ENCODE assay signal across 17 mouse cellular contexts in the genomic region with DNA sequence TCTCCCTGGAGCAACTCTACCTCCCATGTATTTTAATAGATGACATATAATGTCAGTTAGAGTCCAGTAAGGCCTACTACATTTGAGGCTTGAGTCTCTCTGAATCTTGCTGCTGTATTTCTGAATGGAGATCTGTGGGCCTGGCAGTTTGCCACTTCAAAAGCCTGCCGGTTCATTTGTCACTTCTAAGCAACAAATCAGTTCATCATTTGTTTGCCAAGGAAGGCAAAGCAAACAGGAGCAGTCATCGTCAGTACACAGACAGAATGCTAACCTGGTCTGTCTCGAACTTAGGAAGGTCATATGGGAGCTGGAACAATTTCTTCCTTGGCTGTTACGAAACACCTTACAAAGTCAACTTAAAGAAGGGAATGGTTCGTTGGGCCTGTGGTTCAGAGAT. TPM values are rescaled to one million over a fixed set of nuclear protein-coding genes. Genes with fewer than 3 reads are reported as not detected.
DNase-seq lines count a peak whose midpoint lies in the region; ATAC-seq lines count a peak whose summit lies in the region.
"Had no signal": no experiment of that assay in that cellular context is flagged by ENCODE, and none has a peak within 500 bp of the region (broad histone marks: within the 10 kb centered on the region; RNA-seq: fewer than 3 reads in every experiment).

No protein-coding gene starts in this region.

- peaks cover 23% of the 10 kb centered on the region for H3K4me1 ChIP-seq in hindbrain, embryonic 10.5 days (replicated peaks)
- no peaks in the 10 kb centered on the region for H3K4me1 ChIP-seq in kidney, embryonic 15.5 days
- H3K4me1 ChIP-seq: megakaryocyte, embryonic 14.5 days had no signal

- peak; percentile 16 to 26 for DNase-seq in frontal cortex, postnatal 10 days (ENCODE audit: low spot score in 2 of 2)
- DNase-seq in brain, adult 2 months (ENCODE audit: low read depth, low spot score) = peak; percentile 12
- DNase-seq in hindbrain, embryonic 10.5 days (ENCODE audit: low spot score) = no peak
- peak; percentile 18 to 21 for DNase-seq in left cerebral cortex, postnatal 25 days (ENCODE audit: low spot score in 2 of 2)
- no peak for DNase-seq in adrenal gland, adult 18-20 months (ENCODE audit: low spot score in 2 of 2)
- no peak for DNase-seq in thymus, postnatal 14 days
- DNase-seq: adrenal gland, postnatal 10 days; kidney, adult 9 months; thymus, postnatal 36 days had no signal

- no peak overlapping the region for H3K4me2 ChIP-seq in kidney, embryonic 15.5 days

- H3K36me3 ChIP-seq in hindbrain, embryonic 10.5 days = no peaks in the 10 kb centered on the region
- H3K36me3 ChIP-seq in kidney, embryonic 15.5 days = no peaks in the 10 kb centered on the region

- no peaks in the 10 kb centered on the region for H3K27me3 ChIP-seq in hindbrain, embryonic 10.5 days (ENCODE audit: insufficient read depth, poor library complexity, severe bottlenecking)
- no peaks in the 10 kb centered on the region for H3K27me3 ChIP-seq in kidney, embryonic 15.5 days
- H3K27me3 ChIP-seq: megakaryocyte, embryonic 14.5 days had no signal

- no peak overlapping the region for H3K4me3 ChIP-seq in hindbrain, embryonic 10.5 days
- no peak overlapping the region for H3K4me3 ChIP-seq in kidney, embryonic 15.5 days (replicated peaks)
- H3K4me3 ChIP-seq: megakaryocyte, embryonic 14.5 days had no signal

- no peaks in the 10 kb centered on the region for H3K9me3 ChIP-seq in hindbrain, embryonic 10.5 days
- no peaks in the 10 kb centered on the region for H3K9me3 ChIP-seq in kidney, embryonic 15.5 days (replicated peaks)

- no peak overlapping the region for H3K9ac ChIP-seq in kidney, embryonic 15.5 days

- intact Hi-C loops in left cerebral cortex, postnatal 25 days (cut with DNase I) = no loop called here

- H3K27ac ChIP-seq in hindbrain, embryonic 10.5 days = peak overlapping the region; percentile 62
- no peak overlapping the region for H3K27ac ChIP-seq in kidney, embryonic 15.5 days

- no peak for ATAC-seq in frontal cortex, adult (ENCODE audit: low TSS enrichment)
- no peak for ATAC-seq in kidney, embryonic 15.5 days (replicated peaks; ENCODE audit: low FRiP score)

- 68% methylated on average over 5 of the region's 5 CpGs for WGBS in hindbrain, embryonic 10.5 days
- WGBS in kidney, embryonic 15.5 days = 68% methylated on average over 5 of the region's 5 CpGs

RNA-seq across cellular contexts. Expression of gene Pabpc6, which starts 37.4 kb away (rescaled TPM):
- 0.06 TPM in 1 of 2 replicates, not detected in the other for polyA plus RNA-seq in hindbrain, embryonic 10.5 days (2016; fragmentation: Nextera tagmentation; extraction: Ambion mirVana)
- total RNA-seq in left cerebral cortex, postnatal 25 days (2021) = not detected
- total RNA-seq in adrenal gland, adult 18-20 months (2021) = not detected
- polyA plus RNA-seq in kidney, embryonic 15.5 days (2015; fragmentation: Nextera tagmentation; extraction: Ambion mirVana) = not detected in 2 replicates
- total RNA-seq: adrenal gland, postnatal 10 days; common myeloid progenitor, adult 5-6 weeks; gastrocnemius, postnatal 4 days; liver, adult 2 months had no signal
- polyA plus RNA-seq: C2C12; heart, postnatal 0 days; liver, adult 2 months had no signal

Comparison
In these comparisons a context has a peak if more than half of its experiments do, and no peak if none do; other contexts are left out.
1. DNase-seq: peak in frontal cortex, postnatal 10 days (2 of 2), brain, adult 2 months (single experiment) and left cerebral cortex, postnatal 25 days (2 of 2); none in hindbrain, embryonic 10.5 days (single experiment), adrenal gland, adult 18-20 months (0 of 2) and thymus, postnatal 14 days (single experiment).